Mouse (Mus musculus) neural tube, embryonic 13.5 days (tissue): ENCODE data around the gene Ube2m. TPM values are rescaled to one million over a fixed set of nuclear protein-coding genes. Genes with fewer than 3 reads are reported as not detected.

ENCODE experiments used
- ATAC-seq: fragments of 200-750 bp; cut with Nextera tagmentation; 2 replicates; pipeline ENCODE4 v1.8.0; 2017; ENCODE audit warnings: low read depth, mild to moderate bottlenecking, moderate TSS enrichment, moderate library complexity
- H3K27ac ChIP-seq: fragments of 300-500 bp; sonication (generic); replicated peaks from 2 replicates; pipeline ENCODE4 v1.5.1; 2015; ENCODE audit warnings: moderate library complexity, mild to moderate bottlenecking, inconsistent platforms
- H3K27me3 ChIP-seq: fragments of 300-500 bp; sonication (generic); 2 replicates; pipeline ENCODE4 v1.6.1; 2015; ENCODE audit warnings: mild to moderate bottlenecking, inconsistent platforms
- H3K36me3 ChIP-seq: fragments of 300-500 bp; sonication (generic); 2 replicates; pipeline ENCODE4 v1.6.1; 2015; ENCODE audit warnings: mild to moderate bottlenecking, inconsistent platforms
- H3K4me1 ChIP-seq: fragments of 300-500 bp; sonication (generic); replicated peaks from 2 replicates; pipeline ENCODE4 v1.6.1; 2015; ENCODE audit warnings: inconsistent platforms
- H3K4me2 ChIP-seq: fragments of 300-500 bp; sonication (generic); 2 replicates; pipeline ENCODE4 v1.6.1; 2015; ENCODE audit warnings: inconsistent platforms, mild to moderate bottlenecking, moderate library complexity
- H3K4me3 ChIP-seq: fragments of 300-500 bp; sonication (generic); 2 replicates; pipeline ENCODE4 v1.5.1; 2015; ENCODE audit warnings: mild to moderate bottlenecking, inconsistent platforms
- H3K9ac ChIP-seq: fragments of 300-500 bp; sonication (generic); 2 replicates; pipeline ENCODE4 v1.6.1; 2015; ENCODE audit warnings: moderate library complexity, mild to moderate bottlenecking, inconsistent platforms
- H3K9me3 ChIP-seq: fragments of 300-500 bp; sonication (generic); 2 replicates; pipeline ENCODE4 v1.6.1; 2016; ENCODE audit warnings: inconsistent platforms
- WGBS: fragments of 180-500 bp; shearing (Covaris S2); methylation state at CpG from one replicate; pipeline ENCODE4 v1.1.7; 2015; 5-methylcytosine and 5-hydroxymethylcytosine counted together
- polyA plus RNA-seq: library from polyadenylated mRNA; unstranded; fragments of >200 nt; fragmentation: Nextera tagmentation; extraction: Ambion mirVana; gene quantifications from 2 replicates; pipeline ENCODE4 v1.2.1, GENCODE M21; 2015

Gene Ube2m
- polyA plus RNA-seq, 1 experiment from 2014 or later: 149 TPM

DNA sequence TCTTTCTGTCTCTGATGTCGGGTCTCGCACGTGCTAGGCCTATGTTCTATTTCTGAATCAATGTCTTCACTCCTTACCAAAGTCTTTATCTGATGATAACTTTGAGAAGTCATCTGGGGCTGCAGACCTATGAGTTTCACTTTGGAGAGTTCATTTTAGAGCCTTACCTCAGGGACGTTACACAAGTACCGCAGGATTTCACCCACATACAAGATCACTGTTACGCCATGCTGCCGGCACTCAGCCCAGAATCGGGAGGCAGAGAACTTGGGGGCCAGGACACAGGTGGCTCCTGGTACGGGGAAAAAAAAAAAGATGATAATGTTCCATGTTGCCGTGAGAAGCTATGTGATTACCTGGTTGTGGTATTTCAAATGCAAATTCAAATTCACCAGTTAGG, 44.9 kb downstream of the Ube2m start:
- WGBS: 92% methylated on average over 10 of the region's 10 CpGs
- H3K4me2 ChIP-seq: no peak overlapping the region
- no peaks in the 10 kb centered on the region; the same call in 1 of the 2 replicates for H3K27me3 ChIP-seq
- H3K4me1 ChIP-seq: no peaks in the 10 kb centered on the region
- no peak for ATAC-seq
- no peaks in the 10 kb centered on the region for H3K9me3 ChIP-seq
- H3K9ac ChIP-seq: no peak overlapping the region
- no peak overlapping the region for H3K27ac ChIP-seq
- H3K36me3 ChIP-seq: no peaks in the 10 kb centered on the region
- H3K4me3 ChIP-seq: no peak overlapping the region

- ATAC-seq: no peak
Observed at GRCm38 (mm10) chr7:12992222-12992621, 45.9 kb downstream of the Ube2m start.

DNA sequence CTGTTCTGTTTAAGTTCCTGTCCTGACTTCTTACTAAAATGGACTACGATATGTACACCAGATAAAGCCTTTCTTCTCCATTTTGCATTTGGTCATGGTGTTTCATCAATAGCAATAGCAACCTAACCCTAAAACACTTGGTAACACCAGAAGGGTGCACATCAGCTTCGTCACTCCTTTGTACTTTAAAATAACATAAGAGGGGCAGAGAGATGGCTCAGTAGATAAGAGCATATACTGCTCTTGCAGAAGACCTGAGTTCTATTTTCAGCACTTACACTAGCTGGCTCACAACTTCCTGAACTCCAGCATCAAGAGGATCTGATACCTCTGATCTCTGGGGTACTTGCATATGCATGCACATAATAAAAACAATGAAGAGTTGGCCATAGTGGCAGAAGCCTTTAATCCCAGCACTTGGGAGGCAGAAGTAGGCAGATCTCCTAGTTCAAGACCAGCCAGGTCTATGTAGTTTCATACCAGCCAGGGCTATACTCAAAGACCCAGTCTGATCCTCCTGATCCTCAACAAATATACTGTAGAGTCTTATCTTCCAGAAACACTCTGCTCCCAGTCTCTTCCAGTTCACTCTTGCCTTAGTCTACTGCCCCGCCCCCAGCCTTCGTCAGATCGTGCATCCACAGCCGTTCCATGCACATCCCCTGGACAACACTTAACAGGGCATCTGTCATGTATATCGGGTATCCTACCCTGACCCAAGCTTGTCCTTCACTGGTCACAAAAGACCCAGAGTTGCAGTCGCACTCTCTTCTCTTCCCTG, 50.5 kb downstream of the Ube2m start:
- no peak for ATAC-seq
- H3K9ac ChIP-seq: no peak overlapping the region
- H3K9me3 ChIP-seq: no peaks in the 10 kb centered on the region
- no peaks in the 10 kb centered on the region for H3K27me3 ChIP-seq
- no peak overlapping the region for H3K27ac ChIP-seq
- H3K4me1 ChIP-seq: no peaks in the 10 kb centered on the region
- H3K4me3 ChIP-seq: no peak overlapping the region
- H3K36me3 ChIP-seq: 0 out of 2 replicates have a peak, but pooled peaks cover 3% of the 10 kb centered on the region
- H3K4me2 ChIP-seq: no peak overlapping the region
- WGBS: 86% methylated on average over 8 of the region's 8 CpGs

More at GRCm38 (mm10) chr7:12992222-12992621, 45.9 kb downstream of the Ube2m start:
- H3K36me3 ChIP-seq: no peaks in the 10 kb centered on the region
- no peaks in the 10 kb centered on the region; the same call in 1 of the 2 replicates for H3K27me3 ChIP-seq
- H3K4me2 ChIP-seq: no peak overlapping the region
- WGBS: 6% methylated on average over 3 of the region's 3 CpGs
- no peaks in the 10 kb centered on the region for H3K4me1 ChIP-seq
- H3K9ac ChIP-seq: no peak overlapping the region
- no peak overlapping the region for H3K27ac ChIP-seq
- no peaks in the 10 kb centered on the region for H3K9me3 ChIP-seq
- no peak overlapping the region for H3K4me3 ChIP-seq

DNA sequence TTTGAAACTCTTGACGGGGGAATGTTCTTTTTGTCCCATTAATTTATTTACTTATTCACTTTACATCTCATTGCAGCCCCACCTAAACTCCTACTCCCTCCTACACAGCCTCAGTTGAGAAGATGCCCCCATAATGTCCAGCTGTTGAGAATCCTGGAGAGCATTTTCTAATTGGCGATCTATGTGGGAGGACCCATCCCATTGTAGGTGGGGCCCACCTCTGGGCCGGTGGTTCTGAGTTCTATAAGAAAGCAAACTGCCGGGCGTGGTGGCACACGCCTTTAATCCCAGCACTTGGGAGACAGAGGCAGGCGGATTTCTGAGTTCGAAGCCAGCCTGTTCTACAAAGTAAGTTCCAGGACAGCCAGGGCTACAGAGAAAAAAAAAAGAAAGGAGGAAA, 51.2 kb downstream of the Ube2m start:
- 90% methylated on average over 8 of the region's 8 CpGs for WGBS
- H3K4me2 ChIP-seq: no peak overlapping the region
- H3K9me3 ChIP-seq: no peaks in the 10 kb centered on the region
- ATAC-seq: no peak
- H3K27ac ChIP-seq: no peak overlapping the region
- H3K4me3 ChIP-seq: no peak overlapping the region
- no peaks in the 10 kb centered on the region for H3K27me3 ChIP-seq
- peaks cover 9% of the 10 kb centered on the region; the same call in 1 of the 2 replicates for H3K36me3 ChIP-seq
- H3K9ac ChIP-seq: no peak overlapping the region
- no peaks in the 10 kb centered on the region for H3K4me1 ChIP-seq

- no peak overlapping the region for H3K27ac ChIP-seq
- H3K27me3 ChIP-seq: no peaks in the 10 kb centered on the region
- no peak overlapping the region for H3K4me2 ChIP-seq
- no peaks in the 10 kb centered on the region for H3K4me1 ChIP-seq
- H3K36me3 ChIP-seq: peaks cover 15% of the 10 kb centered on the region; the same call in 1 of the 2 replicates
- WGBS: 74% methylated on average over 1 of the region's 1 CpGs
- no peaks in the 10 kb centered on the region for H3K9me3 ChIP-seq
- no peak for ATAC-seq
- H3K9ac ChIP-seq: no peak overlapping the region
- H3K4me3 ChIP-seq: no peak overlapping the region
Observed at GRCm38 (mm10) chr7:12985724-12986123, 52.4 kb downstream of the Ube2m start.

Other genes starting within 250 kb of the Ube2m start
- gene Zscan18, start 234.6 kb downstream of the Ube2m start, polyA plus RNA-seq: 16.7 and 18.5 TPM in 2 replicates
- 34.3 and 35.5 TPM in 2 replicates for gene Zfp329, start 219.4 kb downstream of the Ube2m start, polyA plus RNA-seq
- gene Zfp110, start 203.5 kb downstream of the Ube2m start, polyA plus RNA-seq: 26.1 and 33.1 TPM in 2 replicates
- gene Zfp128, start 157.1 kb downstream of the Ube2m start, polyA plus RNA-seq: 7.6 and 8.8 TPM in 2 replicates
- gene Zscan22, start 140.5 kb downstream of the Ube2m start, polyA plus RNA-seq: 12.6 and 14.0 TPM in 2 replicates
- gene Rps5, start 116.0 kb downstream of the Ube2m start, polyA plus RNA-seq: 606 and 663 TPM in 2 replicates
- gene Rnf225, start 110.9 kb downstream of the Ube2m start, polyA plus RNA-seq: 0.45 and 0.70 TPM in 2 replicates
- gene Zfp324, start 72.4 kb downstream of the Ube2m start, polyA plus RNA-seq: 11.8 and 14.3 TPM in 2 replicates
- 12.0 and 12.4 TPM in 2 replicates for gene Zfp446, start 60.4 kb downstream of the Ube2m start, polyA plus RNA-seq
- 0.21 and 0.32 TPM in 2 replicates for gene Slc27a5, start 40.1 kb downstream of the Ube2m start, polyA plus RNA-seq
- 223 and 229 TPM in 2 replicates for gene Trim28, start 39.2 kb downstream of the Ube2m start, polyA plus RNA-seq
- gene Zbtb45, start 28.2 kb downstream of the Ube2m start, polyA plus RNA-seq: 36.2 and 37.8 TPM in 2 replicates
- gene Chmp2a, start 3.5 kb downstream of the Ube2m start, polyA plus RNA-seq: 170 and 189 TPM in 2 replicates
- 5.6 and 6.0 TPM in 2 replicates for gene Mzf1, start 16.5 kb upstream of the Ube2m start, polyA plus RNA-seq
- 0.04 TPM in 1 of 2 replicates, not detected in the other for gene Vmn1r85, start 56.9 kb upstream of the Ube2m start, polyA plus RNA-seq
- gene Vmn1r86, start 81.6 kb upstream of the Ube2m start, polyA plus RNA-seq: not detected in 2 replicates
- gene Vmn1r87, start 101.9 kb upstream of the Ube2m start, polyA plus RNA-seq: not detected in 2 replicates
- gene Vmn1r88, start 121.3 kb upstream of the Ube2m start, polyA plus RNA-seq: not detected in 2 replicates
- gene Vmn1r89, start 174.7 kb upstream of the Ube2m start, polyA plus RNA-seq: not detected in 2 replicates
- gene Lig1, start 239.0 kb upstream of the Ube2m start, polyA plus RNA-seq: 31.7 and 37.7 TPM in 2 replicates
- gene Zswim9, start 240.4 kb upstream of the Ube2m start, polyA plus RNA-seq: 11.7 and 20.4 TPM in 2 replicates